Mouse (Mus musculus): ENCODE results near the gene Mpi. TPM values are rescaled to one million over a fixed set of nuclear protein-coding genes. Genes with fewer than 3 reads are reported as not detected.

Gene Mpi
- polyA plus RNA-seq (2012; rRNA removed) = 25.2 and 25.4 TPM in 2 replicates

GRCm38 (mm10) chr9:57552139-57552887 lies at the start of gene Mpi:
Mpi (minus strand) TSS chr9:57552763.

GRCm38 (mm10) chr9:57589224-57590126 lies 36.9 kb upstream of the Mpi start, which contains the start of gene Ulk3:
Ulk3 (plus strand) TSS chr9:57589452.

GRCm38 (mm10) chr9:57560861-57561710 lies 8.5 kb upstream of the Mpi start, which contains the start of gene Scamp2:
Scamp2 (plus strand) TSS chr9:57560943.

GRCm38 (mm10) chr9:57537044-57537727 lies 15.4 kb downstream of the Mpi start, which contains the start of gene Fam219b:
Fam219b (plus strand) TSS chr9:57537528.

GRCm38 (mm10) chr9:57521056-57521911 lies 31.3 kb downstream of the Mpi start, which contains the start of gene Cox5a:
Cox5a (plus strand) TSS chr9:57521274.

GRCm38 (mm10) chr9:57503622-57504380 lies 48.8 kb downstream of the Mpi start, which contains the start of gene Rpp25:
Rpp25 (plus strand) TSS chr9:57504026.

Other genes starting within 250 kb of the Mpi start
- gene Ppcdc, start 112.6 kb downstream of the Mpi start, polyA plus RNA-seq (2012; rRNA removed) = 11.3 and 13.6 TPM in 2 replicates
- gene Scamp5, start 84.7 kb downstream of the Mpi start, polyA plus RNA-seq (2012; rRNA removed) = 88.3 and 88.9 TPM in 2 replicates
- 22.3 and 50.0 TPM in 2 replicates for gene Rpp25, start 48.7 kb downstream of the Mpi start, polyA plus RNA-seq (2012; rRNA removed)
- gene Cox5a, start 31.5 kb downstream of the Mpi start, polyA plus RNA-seq (2012; rRNA removed) = 691 and 1,877 TPM in 2 replicates
- 9.5 and 15.0 TPM in 2 replicates for gene Fam219b, start 15.2 kb downstream of the Mpi start, polyA plus RNA-seq (2012; rRNA removed)
- 81.0 and 84.8 TPM in 2 replicates for gene Scamp2, start 8.2 kb upstream of the Mpi start, polyA plus RNA-seq (2012; rRNA removed)
- 9.4 and 12.5 TPM in 2 replicates for gene Ulk3, start 36.7 kb upstream of the Mpi start, polyA plus RNA-seq (2012; rRNA removed)
- gene Cplx3, start 53.5 kb upstream of the Mpi start, polyA plus RNA-seq (2012; rRNA removed) = not detected in 2 replicates
- gene Lman1l, start 68.0 kb upstream of the Mpi start, polyA plus RNA-seq (2012; rRNA removed) = 0.11 TPM in 1 of 2 replicates, not detected in the other
- gene Csk, start 100.9 kb upstream of the Mpi start, polyA plus RNA-seq (2012; rRNA removed) = 31.6 and 41.5 TPM in 2 replicates
- 0.21 TPM in 1 of 2 replicates, not detected in the other for gene Cyp1a2, start 130.9 kb upstream of the Mpi start, polyA plus RNA-seq (2012; rRNA removed)
- gene Cyp1a1, start 135.2 kb upstream of the Mpi start, polyA plus RNA-seq (2012; rRNA removed) = 0.16 and 0.34 TPM in 2 replicates
- gene Edc3, start 155.8 kb upstream of the Mpi start, polyA plus RNA-seq (2012; rRNA removed) = 2.8 and 3.7 TPM in 2 replicates
- gene Clk3, start 213.1 kb upstream of the Mpi start, polyA plus RNA-seq (2012; rRNA removed) = 30.1 and 43.6 TPM in 2 replicates

All from stomach, adult 2 months (tissue).